Mouse (Mus musculus): Measurements from ENCODE around the gene Selenov. TPM values are rescaled to one million over a fixed set of nuclear protein-coding genes. Genes with fewer than 3 reads are reported as not detected.

The Selenov gene
- not detected for total RNA-seq (2021)
- long read RNA-seq, experiment 1, result 0 reads
- long read RNA-seq, experiment 2, result 0 reads

GRCm38 (mm10) chr7:28290638-28291590 is at the start of gene Selenov:
Gene Selenov, minus strand, starts transcription at chr7:28291186.
- DNase-seq, result no peak
- intact Hi-C loops (cut with DNase I), result no loop called here

GRCm38 (mm10) chr7:28339213-28339917 is 48.4 kb upstream of the Selenov start:
- peak; percentile 51 to 52 for DNase-seq
- intact Hi-C loops (cut with DNase I), result no loop called here

- DNase-seq, result peak; percentile 93 to 97
- intact Hi-C loops (cut with DNase I), result no loop called here
These were observed 47.4 kb upstream of the Selenov start, which contains the start of gene Supt5 for GRCm38 (mm10) chr7:28338108-28338998. Gene Supt5, minus strand, starts transcription at chr7:28338746.

GRCm38 (mm10) chr7:28335471-28335870 is 44.5 kb upstream of the Selenov start:
- intact Hi-C loops (cut with DNase I), result no loop called here
- DNase-seq, result no peak

DNA sequence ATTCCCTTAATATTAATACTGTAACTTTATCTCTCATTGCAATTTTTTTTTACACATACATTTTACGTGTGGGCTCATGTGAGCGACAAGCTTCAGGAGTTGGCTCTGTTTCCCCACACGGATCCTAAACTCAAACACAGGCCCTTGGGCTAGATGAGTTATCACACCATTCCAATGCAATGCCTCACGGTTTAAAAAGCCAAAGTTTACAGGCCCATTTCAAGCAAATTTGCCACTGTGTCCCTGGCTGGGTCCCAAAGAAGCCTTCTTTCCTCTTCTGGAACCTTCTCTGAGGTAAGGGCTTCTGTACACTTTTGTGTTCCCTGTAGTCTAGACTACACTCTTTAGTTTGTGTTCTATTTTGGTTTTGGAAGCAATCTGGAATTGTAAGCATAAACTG is 43.5 kb upstream of the Selenov start:
- no peak for DNase-seq
- intact Hi-C loops (cut with DNase I), result no loop called here

DNA sequence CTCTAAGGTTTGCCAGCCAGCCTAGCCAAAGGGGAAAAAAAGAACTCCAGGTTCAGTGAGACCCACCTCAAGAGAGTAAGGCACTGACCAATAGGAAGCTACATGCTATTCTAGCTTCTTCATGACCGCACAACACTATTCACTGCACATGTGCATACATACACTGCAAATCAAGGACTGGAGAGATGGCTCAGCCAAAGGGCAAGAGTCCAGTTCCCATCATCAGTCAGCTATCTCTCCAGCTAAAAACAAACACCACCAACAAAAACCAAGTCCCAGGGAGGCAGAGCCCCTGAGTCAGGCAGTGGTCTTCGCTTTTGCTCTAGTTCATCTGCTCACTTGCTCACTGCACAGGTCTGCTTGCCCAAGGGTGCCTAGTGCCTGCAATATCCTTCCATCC is 37.3 kb upstream of the Selenov start:
- intact Hi-C loops (cut with DNase I), result no loop called here
- DNase-seq, result no peak

DNA sequence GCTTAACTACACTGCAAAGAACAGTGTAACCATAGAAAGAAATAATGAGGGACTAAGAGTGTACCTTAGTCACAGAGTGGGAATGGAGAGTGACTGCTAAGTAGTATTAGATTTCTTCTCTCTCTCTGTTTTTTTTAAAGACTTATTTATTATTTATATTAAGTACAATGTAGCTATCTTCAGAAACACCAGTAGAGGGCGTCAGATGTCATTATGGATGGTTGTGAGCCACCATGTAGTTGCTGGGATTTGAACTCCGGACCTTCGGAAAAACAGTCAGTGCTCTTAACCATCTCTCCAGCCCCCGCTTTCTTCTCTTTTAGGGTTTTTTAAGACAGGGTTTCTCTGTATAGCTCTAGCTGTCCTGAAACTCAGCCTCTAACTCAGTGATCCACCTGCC is 35.5 kb upstream of the Selenov start:
- intact Hi-C loops (cut with DNase I), result no loop called here
- DNase-seq, result no peak

- no peak for DNase-seq
- intact Hi-C loops (cut with DNase I), result no loop called here
These were observed 34.3 kb upstream of the Selenov start for GRCm38 (mm10) chr7:28325293-28325692.

DNA sequence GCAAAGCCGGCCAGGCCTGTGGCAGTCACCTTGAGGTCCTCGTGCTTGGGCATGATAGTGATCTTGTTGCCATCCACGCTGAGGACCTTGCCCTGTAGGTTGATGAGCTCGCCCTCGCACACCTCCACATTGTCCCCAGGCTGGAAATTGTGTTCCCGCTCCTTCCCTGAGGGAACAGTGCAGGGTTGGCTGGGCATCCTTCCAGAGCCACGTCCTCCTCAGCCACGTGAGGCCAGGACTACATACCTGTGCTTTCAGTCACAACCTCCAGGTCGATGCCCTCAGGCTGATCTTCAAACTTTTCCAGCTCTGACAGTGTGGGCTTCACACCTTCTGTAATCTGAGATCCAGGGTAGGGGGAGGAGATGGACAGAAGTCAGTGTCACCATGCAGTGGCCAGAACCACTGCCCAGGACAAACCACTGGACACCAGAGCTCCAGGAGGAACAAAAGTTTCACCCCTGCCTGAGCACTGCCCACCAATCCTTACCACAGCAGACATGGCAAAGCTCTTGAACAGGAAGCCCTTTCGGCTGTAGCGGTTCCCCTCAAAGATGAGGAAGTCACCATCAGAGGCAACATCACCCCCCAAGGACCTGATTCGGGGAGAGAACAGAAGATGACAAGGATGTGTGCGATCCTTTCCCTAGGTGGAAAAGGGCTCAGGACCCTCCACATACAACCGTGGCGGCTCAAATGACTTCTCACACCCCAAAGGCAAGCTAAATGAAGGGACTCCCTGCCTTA is 31.2 kb upstream of the Selenov start:
- DNase-seq, result no peak
- intact Hi-C loops (cut with DNase I), result no loop called here

- intact Hi-C loops (cut with DNase I), result no loop called here
- DNase-seq, result no peak
These were observed 27.7 kb upstream of the Selenov start for GRCm38 (mm10) chr7:28318714-28319113.

DNA sequence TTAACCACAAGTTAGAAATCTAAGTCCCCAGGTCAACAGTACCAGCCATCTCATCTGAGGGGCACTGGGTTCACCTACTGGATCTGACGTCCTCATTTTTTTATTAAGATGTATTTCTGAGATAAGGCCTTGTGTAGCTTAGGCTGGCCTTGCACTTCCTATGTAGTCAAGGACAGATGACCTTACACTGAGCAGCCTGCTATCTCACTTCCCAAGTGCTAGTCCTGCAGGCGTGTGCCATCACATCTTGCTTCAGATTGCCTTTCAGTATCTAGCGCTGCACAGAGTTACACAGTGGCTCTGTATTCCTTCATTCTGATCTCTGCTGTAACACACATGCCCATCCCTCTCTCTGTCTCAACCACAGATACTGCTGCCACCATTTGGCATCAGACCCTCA is 27.1 kb upstream of the Selenov start:
- intact Hi-C loops (cut with DNase I), result no loop called here
- DNase-seq, result no peak

- intact Hi-C loops (cut with DNase I), result no loop called here
- DNase-seq, result peak; percentile 92 to 96
These were observed 21.0 kb upstream of the Selenov start, which contains the start of gene Timm50 for GRCm38 (mm10) chr7:28311926-28312543. Gene Timm50, minus strand, starts transcription at chr7:28312072.

GRCm38 (mm10) chr7:28311151-28311925 is 20.4 kb upstream of the Selenov start:
- no peak for DNase-seq
- intact Hi-C loops (cut with DNase I), result no loop called here

DNA sequence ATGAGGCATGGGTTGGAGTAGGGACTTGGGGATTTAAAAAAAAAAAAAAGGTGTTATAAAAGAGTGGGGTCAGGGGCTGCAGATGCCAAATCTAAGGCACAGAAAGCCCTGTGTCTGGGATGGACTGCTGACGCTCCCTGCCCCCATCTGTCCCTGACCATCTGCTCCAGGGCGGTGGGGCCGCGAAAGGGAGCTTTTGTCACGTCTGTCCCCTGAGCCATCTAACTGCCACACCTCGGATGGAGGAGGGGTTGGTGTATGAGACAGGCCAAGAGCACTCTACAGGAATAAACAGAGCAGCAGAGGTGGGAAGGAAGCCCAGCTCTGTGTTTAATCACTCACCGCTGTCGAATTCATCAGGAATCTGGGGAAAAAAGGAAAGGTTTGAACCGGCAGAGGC is 18.8 kb upstream of the Selenov start:
- DNase-seq, result no peak
- intact Hi-C loops (cut with DNase I), result no loop called here

DNA sequence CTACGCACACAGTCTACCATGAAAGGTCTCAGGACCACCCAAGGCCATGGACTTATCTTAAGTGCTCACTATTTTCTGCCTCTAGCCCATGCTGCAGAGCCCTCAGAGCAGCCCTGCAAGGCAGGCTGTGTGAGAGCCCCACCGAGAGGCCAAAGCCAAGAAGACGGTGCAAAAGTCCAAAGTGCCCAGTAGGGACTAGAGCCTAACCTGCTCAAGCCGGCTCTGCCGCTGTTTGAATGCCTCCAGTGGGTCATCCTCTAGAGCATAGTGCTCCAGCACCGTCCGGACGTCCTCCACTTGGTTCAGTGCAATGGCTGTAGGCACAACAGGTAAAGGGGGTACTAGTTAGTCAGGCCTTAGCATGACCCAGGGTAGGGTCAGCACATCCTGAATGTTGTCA is 15.2 kb upstream of the Selenov start:
- intact Hi-C loops (cut with DNase I), result no loop called here
- no peak for DNase-seq

DNA sequence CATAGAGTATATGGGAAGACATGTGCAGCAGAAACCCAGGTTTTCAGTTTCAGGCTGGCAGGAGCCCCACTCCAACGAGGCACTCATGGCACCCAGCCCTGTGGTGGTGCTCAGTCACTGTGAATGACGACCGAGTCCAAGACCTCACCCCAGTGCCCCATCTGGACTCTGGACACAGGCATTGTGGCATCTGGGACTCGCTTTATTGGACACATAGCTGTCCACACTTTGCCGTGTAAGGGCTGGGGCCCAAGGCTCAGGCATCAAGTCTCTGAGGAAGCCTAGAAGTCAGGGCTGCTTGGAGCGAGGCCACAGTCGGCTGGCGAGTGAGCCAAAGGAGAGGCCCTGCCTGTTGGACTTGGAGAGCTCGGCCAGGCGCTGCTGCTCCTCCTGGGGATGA is 14.7 kb upstream of the Selenov start:
- DNase-seq, result no peak
- intact Hi-C loops (cut with DNase I), result no loop called here

DNA sequence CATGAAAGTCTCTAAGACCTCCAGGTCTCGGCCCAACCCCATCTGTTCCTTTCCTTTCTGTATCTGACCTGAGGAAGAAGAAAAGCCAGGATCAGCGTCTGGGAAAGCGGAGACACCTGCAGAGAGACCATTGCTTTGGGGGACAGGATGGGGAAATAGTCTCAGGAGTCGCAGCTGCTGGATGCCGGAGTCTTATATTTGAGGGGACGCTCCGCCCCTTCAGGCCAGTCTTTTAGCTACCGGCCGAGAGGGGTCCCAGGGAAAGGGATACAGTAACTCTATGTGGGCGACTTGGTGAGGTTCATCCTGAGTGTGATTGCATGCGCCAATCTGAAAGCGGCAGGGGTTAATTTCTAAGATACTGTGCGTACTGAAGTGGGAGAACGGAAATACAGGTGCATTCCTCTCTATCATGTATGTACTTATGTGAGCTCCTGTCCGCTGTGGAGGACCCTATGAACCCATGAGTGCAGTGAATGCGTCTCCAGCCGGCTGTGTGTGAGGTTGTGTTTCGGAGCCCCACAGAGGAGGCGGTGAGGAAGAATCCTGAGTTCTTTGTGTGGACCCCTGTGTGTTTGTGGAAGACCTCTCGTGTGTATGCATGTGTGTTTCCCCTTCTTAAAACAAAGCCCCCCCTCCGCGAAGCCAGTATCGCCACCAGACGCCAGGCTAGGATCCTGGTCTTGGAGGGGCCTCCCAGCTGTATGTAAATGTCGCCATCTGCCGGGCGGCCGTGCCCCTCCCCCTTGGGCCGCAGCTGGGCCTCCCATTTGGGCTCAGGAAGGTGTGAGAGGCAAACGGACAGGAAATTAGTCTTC is 10.8 kb upstream of the Selenov start, which contains the start of gene Dll3:
TSS of gene Dll3 (minus strand) at position 623 of the 818 bp plus-strand sequence.
- intact Hi-C loops (cut with DNase I), result loop anchor here (5.0 kb wide), 1 partner anchor 90 kb away; no protein-coding TSS in a partner anchor
- DNase-seq, result no peak

All from gastrocnemius, postnatal 36 days (tissue).